Mouse (Mus musculus) stomach, embryonic 14.5 days (tissue): ENCODE measurements around the gene Tunar. TPM values are rescaled to one million over a fixed set of nuclear protein-coding genes. Genes with fewer than 3 reads are reported as not detected.

Experiments used
- ATAC-seq: fragments of 200-750 bp; cut with Nextera tagmentation; 2 replicates; pipeline ENCODE4 v1.8.0; 2017; ENCODE audit warnings: low read depth, moderate TSS enrichment; ENCODE audit not compliant: insufficient number of reproducible peaks, insufficient read depth, low FRiP score
- H3K27ac ChIP-seq: fragments of 300-500 bp; sonication (generic); 2 replicates; pipeline ENCODE4 v1.5.1; 2014; ENCODE audit warnings: mild to moderate bottlenecking, low read length, moderate library complexity, mixed read lengths
- H3K27me3 ChIP-seq: fragments of 300-500 bp; sonication (generic); 2 replicates; pipeline ENCODE4 v1.6.1; 2014; ENCODE audit warnings: low read length, control low read depth, mixed read lengths; ENCODE audit not compliant: control insufficient read depth, insufficient read depth
- H3K36me3 ChIP-seq: fragments of 300-500 bp; sonication (generic); 2 replicates; pipeline ENCODE4 v1.6.1; 2014; ENCODE audit warnings: mild to moderate bottlenecking, control low read depth, low read length, moderate library complexity, mixed read lengths; ENCODE audit not compliant: control insufficient read depth, insufficient read depth
- H3K4me1 ChIP-seq: fragments of 300-500 bp; sonication (generic); 2 replicates; pipeline ENCODE4 v1.6.1; 2014; ENCODE audit warnings: low read length, control low read depth, mixed read lengths; ENCODE audit not compliant: control insufficient read depth, insufficient read depth
- H3K4me2 ChIP-seq: fragments of 300-500 bp; sonication (generic); replicated peaks from 2 replicates; pipeline ENCODE4 v1.6.1; 2014; ENCODE audit warnings: low read depth, low read length, control low read depth
- H3K4me3 ChIP-seq: fragments of 300-500 bp; sonication (generic); 2 replicates; pipeline ENCODE4 v1.5.1; 2014; ENCODE audit warnings: low read depth, low read length, control low read depth
- H3K9ac ChIP-seq: fragments of 300-500 bp; sonication (generic); replicated peaks from 2 replicates; pipeline ENCODE4 v1.6.1; 2014; ENCODE audit warnings: low read depth, mild to moderate bottlenecking, control low read depth, low read length, moderate library complexity, mixed read lengths
- H3K9me3 ChIP-seq: fragments of 300-500 bp; sonication (generic); 2 replicates; pipeline ENCODE4 v1.6.1; 2016; ENCODE audit warnings: low read depth, low read length, control low read depth; ENCODE audit not compliant: control insufficient read depth
- WGBS: fragments of 180-500 bp; shearing (Covaris S2); extraction: QIAGEN DNeasy Blood & Tissue Kit; methylation state at CpG from one replicate; pipeline ENCODE4 v1.1.7; 2014; 5-methylcytosine and 5-hydroxymethylcytosine counted together
- polyA plus RNA-seq: library from polyadenylated mRNA; unstranded; fragments of >200 nt; fragmentation: Nextera tagmentation; extraction: Ambion mirVana; gene quantifications from 2 replicates; pipeline ENCODE4 v1.2.1, GENCODE M21; 2014

Tunar gene
- polyA plus RNA-seq, 1 experiment from 2014 or later, result 0.33 TPM

- no peak overlapping the region for H3K9ac ChIP-seq
- 0 out of 2 replicates have a peak, but pooled peaks have one; percentile 1 for ATAC-seq
Observed at GRCm38 (mm10) chr12:105337290-105338005, 3.8 kb downstream of the Tunar start.

DNA sequence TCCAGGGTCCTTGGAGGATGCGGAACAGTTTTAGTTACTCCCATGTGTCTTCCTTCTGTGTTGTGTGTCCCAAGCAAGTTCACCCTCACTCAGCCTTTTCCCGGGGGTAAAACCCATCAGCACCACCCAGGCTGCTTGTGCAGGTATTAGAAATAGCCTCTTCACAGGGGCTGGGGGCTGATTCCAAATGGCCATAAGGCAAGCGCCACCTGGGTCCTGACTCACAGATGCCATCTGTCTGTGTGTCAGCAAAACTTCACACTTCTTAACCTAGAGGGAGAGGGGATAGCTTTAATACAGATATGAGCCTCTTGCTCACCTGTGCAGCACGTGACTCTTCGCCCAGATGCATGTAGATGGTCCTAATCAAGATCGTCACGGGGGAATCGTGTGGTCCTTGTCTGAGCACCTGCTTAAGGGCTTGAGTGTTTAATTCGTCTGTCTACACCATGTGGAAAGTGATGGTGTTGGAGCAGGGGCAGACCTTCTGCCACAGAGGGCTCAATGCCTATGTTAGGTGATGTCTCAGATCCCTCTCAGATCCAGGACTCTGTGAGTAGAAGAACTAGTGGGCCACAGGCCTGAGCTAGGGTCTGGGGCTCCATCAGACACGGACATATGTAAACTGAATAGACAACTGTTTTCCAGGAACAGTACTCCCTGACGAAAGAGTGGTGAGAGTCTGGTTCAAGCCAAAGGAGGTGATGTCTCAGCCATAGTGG, 4.7 kb downstream of the Tunar start:
- H3K4me3 ChIP-seq, result no peak overlapping the region
- peaks cover 16% of the 10 kb centered on the region; the same call in 1 of the 2 replicates for H3K27me3 ChIP-seq
- H3K4me1 ChIP-seq, result 0 out of 2 replicates have a peak, but pooled peaks cover 9% of the 10 kb centered on the region
- WGBS, result 78% methylated on average over 11 of the region's 11 CpGs
- H3K4me2 ChIP-seq, result no peak overlapping the region
- ATAC-seq, result no peak
- H3K36me3 ChIP-seq, result no peaks in the 10 kb centered on the region
- H3K9ac ChIP-seq, result no peak overlapping the region
- no peak overlapping the region for H3K27ac ChIP-seq
- H3K9me3 ChIP-seq, result no peaks in the 10 kb centered on the region

More at GRCm38 (mm10) chr12:105337290-105338005, 3.8 kb downstream of the Tunar start:
- Histone ChIP-seq H3K27me3 (peaks cover 16% of the 10 kb centered on the region; the same call in 1 of the 2 replicates), H3K36me3 (no peaks in the 10 kb centered on the region), H3K27ac (no peak overlapping the region), H3K4me2 (peak overlapping the region; percentile 98), H3K4me1 (0 out of 2 replicates have a peak, but pooled peaks cover 9% of the 10 kb centered on the region), H3K9me3 (no peaks in the 10 kb centered on the region), H3K4me3 (peak overlapping the region; percentile 59)
- WGBS, result 3% methylated on average over 31 of the region's 31 CpGs

DNA sequence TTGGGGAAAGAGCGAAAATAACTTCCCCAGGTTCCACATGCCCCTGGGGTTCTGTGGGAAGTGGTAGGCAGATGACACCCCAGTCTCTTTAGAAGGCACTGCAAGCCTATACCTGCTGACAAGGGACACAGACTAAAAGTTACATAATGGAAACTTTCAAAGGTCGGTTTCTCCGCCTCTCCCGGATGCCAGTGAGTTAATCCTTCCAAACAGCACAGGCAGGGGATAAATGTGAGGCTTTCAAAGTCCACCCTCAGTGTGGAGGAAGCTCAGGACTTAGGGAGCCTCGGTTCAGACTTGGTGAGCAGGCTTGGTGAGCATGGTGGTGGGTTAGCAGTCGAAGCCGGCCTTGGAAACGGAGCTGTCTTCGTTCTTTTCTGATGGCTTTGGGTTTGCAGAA, 7.9 kb downstream of the Tunar start:
- Histone ChIP-seq H3K27me3 (peaks cover 13% of the 10 kb centered on the region; the same call in 1 of the 2 replicates), H3K4me3 (no peak overlapping the region), H3K36me3 (no peaks in the 10 kb centered on the region), H3K4me1 (0 out of 2 replicates have a peak, but pooled peaks cover 6% of the 10 kb centered on the region), H3K27ac (no peak overlapping the region), H3K9ac (no peak overlapping the region), H3K9me3 (no peaks in the 10 kb centered on the region), H3K4me2 (no peak overlapping the region)
- whole genome bisulfite sequencing, result 50% methylated on average over 9 of the region's 9 CpGs
- no peak for ATAC-seq

DNA sequence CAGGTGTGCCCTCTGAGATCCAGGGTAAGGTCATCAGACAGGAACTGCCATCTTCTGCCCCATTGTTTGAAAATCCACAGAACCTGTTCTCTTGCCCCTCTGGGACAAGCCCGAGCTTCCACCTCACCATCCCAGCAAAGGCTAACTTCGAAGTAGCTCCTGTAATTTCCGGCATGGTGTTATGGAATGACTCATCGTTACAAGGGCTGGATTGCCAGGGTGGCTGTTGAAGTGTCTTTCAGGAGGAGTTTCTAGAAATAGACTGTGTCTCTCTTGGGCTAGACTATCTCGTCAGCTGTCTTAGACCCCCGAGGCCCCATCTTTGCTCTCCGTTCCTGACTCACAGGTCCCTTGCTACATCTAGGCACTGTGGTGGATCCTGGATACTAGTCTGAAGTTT, 10.8 kb downstream of the Tunar start:
- Histone ChIP-seq H3K27me3 (no peaks in the 10 kb centered on the region), H3K4me1 (no peaks in the 10 kb centered on the region), H3K4me2 (no peak overlapping the region), H3K9ac (no peak overlapping the region), H3K27ac (no peak overlapping the region), H3K36me3 (no peaks in the 10 kb centered on the region), H3K9me3 (no peaks in the 10 kb centered on the region), H3K4me3 (no peak overlapping the region)
- WGBS, result 78% methylated on average over 7 of the region's 7 CpGs
- ATAC-seq, result no peak

GRCm38 (mm10) chr12:105346861-105347260, 13.2 kb downstream of the Tunar start:
- no peak for ATAC-seq
- no peak overlapping the region for H3K4me2 ChIP-seq
- H3K27me3 ChIP-seq, result no peaks in the 10 kb centered on the region
- no peaks in the 10 kb centered on the region for H3K36me3 ChIP-seq
- H3K27ac ChIP-seq, result no peak overlapping the region
- no peak overlapping the region for H3K9ac ChIP-seq
- H3K4me1 ChIP-seq, result no peaks in the 10 kb centered on the region
- 51% methylated on average over 4 of the region's 4 CpGs for WGBS
- no peak overlapping the region for H3K4me3 ChIP-seq
- H3K9me3 ChIP-seq, result no peaks in the 10 kb centered on the region

- no peak overlapping the region for H3K4me3 ChIP-seq
- H3K27ac ChIP-seq, result no peak overlapping the region
- no peak overlapping the region for H3K4me2 ChIP-seq
- no peaks in the 10 kb centered on the region for H3K9me3 ChIP-seq
- ATAC-seq, result no peak
- H3K4me1 ChIP-seq, result no peaks in the 10 kb centered on the region
- WGBS, result 80% methylated on average over 13 of the region's 13 CpGs
- no peaks in the 10 kb centered on the region for H3K27me3 ChIP-seq
- no peak overlapping the region for H3K9ac ChIP-seq
- no peaks in the 10 kb centered on the region for H3K36me3 ChIP-seq
Observed at GRCm38 (mm10) chr12:105347261-105347660, 13.6 kb downstream of the Tunar start.

DNA sequence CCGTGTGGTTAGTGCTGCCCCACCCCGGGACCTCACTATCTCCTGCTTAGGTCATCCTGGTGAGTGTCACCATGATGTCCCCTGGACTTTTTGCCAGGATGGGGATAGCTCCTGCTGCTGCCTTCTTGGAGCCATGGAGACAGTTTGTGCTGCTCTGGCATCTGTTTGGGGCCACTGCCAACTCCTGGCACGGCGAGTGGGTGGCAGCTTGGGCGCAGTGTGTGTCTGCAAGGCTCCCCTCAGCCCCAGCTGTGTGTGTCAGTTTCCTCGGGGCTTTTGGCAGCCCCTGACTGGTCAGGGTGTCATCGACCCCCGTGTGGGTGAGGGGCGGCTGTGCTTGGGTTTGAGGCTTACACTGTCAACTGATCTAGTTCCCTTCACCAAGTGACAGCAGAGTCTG, 20.6 kb downstream of the Tunar start:
- no peak overlapping the region for H3K4me2 ChIP-seq
- no peaks in the 10 kb centered on the region for H3K27me3 ChIP-seq
- H3K36me3 ChIP-seq, result no peaks in the 10 kb centered on the region
- WGBS, result 87% methylated on average over 9 of the region's 9 CpGs
- H3K27ac ChIP-seq, result no peak overlapping the region
- H3K4me1 ChIP-seq, result no peaks in the 10 kb centered on the region
- no peak overlapping the region for H3K4me3 ChIP-seq
- ATAC-seq, result no peak
- H3K9me3 ChIP-seq, result no peaks in the 10 kb centered on the region
- no peak overlapping the region for H3K9ac ChIP-seq

- Histone ChIP-seq H3K27ac (no peak overlapping the region), H3K4me3 (no peak overlapping the region), H3K27me3 (no peaks in the 10 kb centered on the region), H3K9ac (no peak overlapping the region), H3K9me3 (no peaks in the 10 kb centered on the region), H3K4me2 (no peak overlapping the region), H3K4me1 (no peaks in the 10 kb centered on the region), H3K36me3 (no peaks in the 10 kb centered on the region)
- no peak for ATAC-seq
- WGBS, result 83% methylated on average over 8 of the region's 8 CpGs
Observed at GRCm38 (mm10) chr12:105354772-105355171, 21.1 kb downstream of the Tunar start.
